Mouse (Mus musculus) thymus, adult 2 months (tissue): ENCODE results near the gene Med15.

Source experiments
- CTCF ChIP-seq: fragments of 200-500 bp; IDR thresholded peaks from 2 replicates; pipeline ENCODE4 v1.5.1; 2012; ENCODE audit warnings: mild to moderate bottlenecking, control low read depth, low read length, moderate library complexity, borderline replicate concordance; ENCODE audit not compliant: control insufficient read depth, poor library complexity, insufficient read depth; ENCODE audit errors: extremely low read depth
- POLR2A ChIP-seq: fragments of 200-500 bp; IDR thresholded peaks from 2 replicates; pipeline ENCODE4 v1.6.1; 2012; ENCODE audit warnings: mild to moderate bottlenecking, low read length, control low read depth, moderate library complexity; ENCODE audit not compliant: control insufficient read depth, poor library complexity, insufficient read depth; ENCODE audit errors: extremely low read depth

DNA sequence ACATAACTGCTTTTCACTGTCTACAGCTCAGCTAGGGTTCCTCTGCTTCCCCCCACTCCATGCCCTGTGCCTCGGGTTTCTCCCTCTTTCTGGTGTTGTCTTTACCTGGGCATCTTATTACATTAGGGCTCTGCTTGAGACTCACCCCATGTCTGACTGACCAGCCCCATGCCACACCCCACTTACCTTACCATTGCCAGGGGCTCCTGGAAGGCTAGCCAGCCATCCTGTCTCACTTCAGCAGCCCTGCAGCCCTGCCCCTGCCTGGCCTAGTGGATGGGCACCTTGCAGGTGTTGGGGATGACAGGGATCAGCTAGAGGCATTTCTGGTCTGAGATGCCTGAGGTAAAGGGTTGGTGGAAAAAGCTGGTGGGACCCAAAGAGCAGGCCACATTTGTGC, 85.5 kb downstream of the Med15 start:
- TF ChIP-seq CTCF (no peak), POLR2A (no peak)
